Mouse (Mus musculus): ENCODE measurements around the gene Tmem229b. TPM values are rescaled to one million over a fixed set of nuclear protein-coding genes. Genes with fewer than 3 reads are reported as not detected.
"Not testable (repeated sequence)": the region's sequence is repeated elsewhere in the genome, so short reads cannot be mapped to it uniquely, and the experiment has no call there.

The Tmem229b gene
- polyA plus RNA-seq, 2 experiments from 2014 or later, result 27.1 to 30.5 TPM

GRCm38 (mm10) chr12:79006076-79006475 is 1.4 kb downstream of the Tmem229b start:
- no peak for ATAC-seq

DNA sequence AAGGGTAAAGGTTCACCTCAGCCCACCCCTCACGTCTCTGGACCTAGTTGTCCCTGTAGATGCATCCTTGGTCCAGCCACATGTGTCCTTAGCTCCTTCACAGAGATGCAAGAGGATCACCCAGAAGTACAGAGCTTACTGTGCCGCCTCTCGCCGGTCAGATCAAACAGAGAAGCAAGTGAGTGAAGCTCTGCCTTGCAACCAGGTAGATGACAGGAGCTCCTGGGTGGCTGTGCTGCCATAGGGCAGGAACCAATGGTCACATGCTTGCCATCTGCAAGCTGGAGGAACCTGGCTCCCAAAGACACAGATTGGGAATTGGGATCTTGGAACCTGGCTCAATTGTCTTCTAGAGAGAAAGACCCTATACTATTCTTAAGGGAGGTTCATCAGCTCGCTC is 2.0 kb downstream of the Tmem229b start:
- no peak for ATAC-seq

DNA sequence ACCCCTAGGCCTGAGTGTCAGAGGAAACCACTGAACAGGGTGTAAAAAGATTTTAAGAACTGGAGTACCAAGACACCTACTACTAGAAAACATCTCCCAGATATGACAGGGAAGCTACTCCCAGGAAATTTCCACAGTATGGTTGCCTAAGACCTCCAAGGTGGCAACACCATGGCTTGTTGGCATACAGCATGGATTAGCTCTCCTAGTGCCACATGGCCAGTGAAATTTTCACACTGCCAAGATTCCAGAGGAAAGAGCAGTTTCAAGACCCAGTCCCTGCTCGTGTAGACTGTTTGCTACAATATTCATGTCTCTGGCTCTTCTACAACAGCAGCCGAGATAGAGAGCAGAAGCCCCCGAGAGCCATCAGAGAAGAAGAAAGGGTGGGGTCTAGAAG is 4.4 kb downstream of the Tmem229b start:
- no peak for ATAC-seq

GRCm38 (mm10) chr12:79002406-79002805 is 5.0 kb downstream of the Tmem229b start:
- ATAC-seq, result no peak

- ATAC-seq, result no peak
These were observed 10.7 kb downstream of the Tmem229b start for GRCm38 (mm10) chr12:78996711-78997110.

DNA sequence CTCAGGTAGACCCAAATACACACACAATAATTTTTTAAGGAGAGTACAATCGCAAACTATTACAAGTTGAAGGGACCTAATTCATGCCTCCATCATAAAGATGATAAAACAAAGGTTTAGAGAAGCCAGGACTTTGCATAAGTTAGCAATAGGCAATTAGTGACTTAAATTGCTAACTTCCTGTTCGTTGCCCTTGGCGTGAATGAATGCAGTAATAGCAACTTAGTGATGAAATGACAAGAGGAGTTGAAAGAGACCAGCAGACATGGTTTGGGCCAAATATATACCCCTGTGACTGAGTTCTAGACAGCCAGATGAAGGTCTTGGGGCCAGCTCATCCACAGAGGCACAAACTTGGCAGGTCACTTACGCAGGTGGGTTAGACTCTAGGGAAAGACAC is 11.2 kb downstream of the Tmem229b start:
- no peak for ATAC-seq

GRCm38 (mm10) chr12:78987581-78988081 is 19.8 kb downstream of the Tmem229b start:
- ATAC-seq, result no peak

GRCm38 (mm10) chr12:78984035-78984432 is 23.4 kb downstream of the Tmem229b start:
- ATAC-seq, result no peak

GRCm38 (mm10) chr12:78983296-78984034 is 24.0 kb downstream of the Tmem229b start:
- ATAC-seq, result no peak

- no peak for ATAC-seq
These were observed 25.2 kb downstream of the Tmem229b start for GRCm38 (mm10) chr12:78981938-78982825.

GRCm38 (mm10) chr12:78981131-78981530 is 26.3 kb downstream of the Tmem229b start:
- ATAC-seq, result peak; percentile 23

GRCm38 (mm10) chr12:78980683-78981091 is 26.7 kb downstream of the Tmem229b start:
- ATAC-seq, result peak; percentile 95

DNA sequence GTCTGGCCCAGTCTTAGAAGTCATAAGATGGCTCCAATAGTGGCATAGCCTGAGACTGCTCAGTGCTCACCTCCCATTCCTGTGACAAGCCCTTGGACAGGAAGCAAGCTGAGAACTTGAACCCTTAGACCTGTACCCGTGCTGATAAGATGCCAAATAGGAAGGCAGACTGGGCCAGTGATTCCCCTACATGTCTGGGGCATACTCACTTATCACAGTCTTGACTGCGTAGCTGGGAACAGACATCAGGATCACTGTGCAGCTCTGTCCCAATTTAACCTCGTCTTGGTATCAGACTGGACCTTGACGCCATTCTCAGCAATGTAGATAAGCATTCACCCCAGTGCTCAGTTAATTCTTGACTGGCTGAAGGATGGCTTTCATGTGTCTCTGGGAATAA is 29.9 kb downstream of the Tmem229b start:
- no peak for ATAC-seq

DNA sequence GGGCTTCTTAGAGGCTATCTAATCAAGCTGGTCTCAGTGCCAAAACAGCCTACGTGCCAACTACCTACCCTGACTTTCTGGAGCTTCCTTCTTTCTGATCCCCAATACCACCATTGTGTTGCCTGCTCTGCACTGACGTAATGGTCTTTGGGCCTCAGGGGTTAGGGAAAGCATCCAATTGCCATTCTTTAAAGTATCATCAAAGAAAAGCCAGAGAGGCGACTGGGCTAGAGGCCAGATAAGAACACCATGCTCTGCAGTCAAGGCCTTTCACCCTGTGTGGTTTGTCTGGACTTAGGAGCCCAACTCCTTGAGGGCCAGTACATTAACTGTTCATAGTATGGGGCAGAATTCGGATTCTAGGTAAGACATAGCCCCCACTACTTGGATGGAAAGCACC is 30.3 kb downstream of the Tmem229b start:
- no peak for ATAC-seq

- no peak for ATAC-seq
These were observed 31.6 kb downstream of the Tmem229b start for GRCm38 (mm10) chr12:78975836-78976235.

GRCm38 (mm10) chr12:78974767-78975166 is 32.7 kb downstream of the Tmem229b start:
- ATAC-seq, result no peak

DNA sequence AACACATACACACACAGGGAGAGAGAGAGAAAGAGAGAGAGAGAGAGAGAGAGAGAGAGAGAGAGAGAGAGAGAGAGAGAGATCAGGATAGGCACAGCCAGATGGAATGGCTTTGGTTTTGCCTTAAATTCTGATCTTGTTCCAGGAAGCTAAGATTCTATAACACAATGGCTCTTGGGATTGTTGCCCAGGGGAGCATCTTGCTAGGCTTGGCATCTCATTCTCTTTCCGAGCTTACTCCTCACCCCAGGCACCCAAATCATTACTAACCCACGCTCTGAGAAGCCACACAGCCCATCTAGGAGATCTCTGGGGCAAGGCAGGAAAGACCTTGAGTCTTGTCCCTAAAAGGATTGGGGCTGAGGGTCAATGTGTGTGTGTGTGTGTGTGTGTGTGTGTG is 33.6 kb downstream of the Tmem229b start:
- ATAC-seq, result no peak

DNA sequence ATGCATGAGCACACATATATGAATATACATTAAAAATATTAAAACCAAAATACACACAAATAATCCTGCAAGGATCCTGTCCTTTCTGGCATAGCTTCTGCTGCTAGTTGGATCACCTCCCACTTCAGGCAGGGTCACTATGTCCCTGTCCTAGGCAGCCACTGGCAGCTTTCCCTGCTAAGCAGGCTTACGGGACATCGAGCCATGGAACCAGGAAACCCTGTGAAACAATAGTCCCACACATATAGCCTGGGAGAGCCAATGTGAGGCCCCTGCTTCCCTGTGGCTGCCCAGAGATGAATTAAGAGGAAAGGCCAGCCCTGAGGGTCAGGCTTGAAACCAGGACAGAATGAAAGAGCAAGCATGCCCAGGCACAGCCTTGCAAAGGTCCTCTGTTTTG is 35.8 kb downstream of the Tmem229b start:
- no peak for ATAC-seq

- no peak for ATAC-seq
These were observed 36.7 kb downstream of the Tmem229b start for GRCm38 (mm10) chr12:78970725-78971124.

DNA sequence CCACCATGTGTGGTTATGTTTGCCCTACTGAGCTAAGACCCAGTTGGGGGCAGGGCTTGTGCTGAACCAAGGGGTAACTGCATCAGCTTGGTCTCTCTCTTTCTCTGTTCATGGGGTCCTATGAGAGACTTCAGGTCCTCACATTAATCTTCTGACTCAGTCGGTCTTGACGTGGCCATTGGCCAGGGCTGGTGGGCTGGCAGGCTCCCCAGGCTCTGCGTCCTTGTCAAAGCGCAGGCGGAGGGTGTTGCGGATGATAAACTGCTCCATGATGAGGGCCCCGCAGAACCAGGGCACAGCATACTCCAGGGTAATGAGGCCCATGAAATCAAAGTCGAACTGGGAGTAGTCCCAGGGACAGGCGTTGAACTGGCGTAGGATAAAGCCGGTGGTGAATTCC is 42.9 kb downstream of the Tmem229b start:
- ATAC-seq, result not testable (repeated sequence)

DNA sequence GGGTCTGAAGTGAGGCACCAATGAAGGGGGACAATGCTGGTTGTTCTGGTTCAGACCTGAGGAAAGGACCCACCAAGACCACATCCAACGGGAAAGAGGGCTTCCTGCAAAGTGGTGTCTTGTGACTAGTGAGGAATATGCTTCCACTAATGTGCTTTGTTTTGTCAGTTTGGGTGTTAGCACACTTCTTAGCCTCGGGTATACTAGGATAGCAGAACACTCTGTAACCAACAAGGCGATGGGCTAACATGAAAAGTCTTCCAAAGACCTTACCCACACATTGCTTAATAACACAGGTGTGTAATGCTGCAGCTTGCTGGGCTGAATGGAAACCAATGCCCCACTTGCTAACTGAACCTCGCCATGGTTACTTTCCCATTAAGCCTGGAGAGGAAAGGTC is 51.0 kb downstream of the Tmem229b start:
- no peak for ATAC-seq

- no peak for ATAC-seq
These were observed 54.9 kb downstream of the Tmem229b start for GRCm38 (mm10) chr12:78952484-78952883.

GRCm38 (mm10) chr12:78952053-78952452 is 55.4 kb downstream of the Tmem229b start:
- no peak for ATAC-seq

- ATAC-seq, result no peak
These were observed 59.8 kb downstream of the Tmem229b start for GRCm38 (mm10) chr12:78947661-78948060.
